Mouse (Mus musculus) G1E (cell line): ENCODE measurements around the gene Glipr1l1. TPM values are rescaled to one million over a fixed set of nuclear protein-coding genes. Genes with fewer than 3 reads are reported as not detected.
"Not testable (repeated sequence)": the region's sequence is repeated elsewhere in the genome, so short reads cannot be mapped to it uniquely, and the experiment has no call there.

Experiments
- ATAC-seq: 2 replicates; pipeline ENCODE4 v1.8.0; 2016; ENCODE audit warnings: mild to moderate bottlenecking; ENCODE audit not compliant: insufficient number of reproducible peaks, poor library complexity, low FRiP score, severe bottlenecking; ENCODE audit errors: extremely low read depth
- DNase-seq: peaks from one replicate; pipeline ENCODE4 v3.0.0; 2012; ENCODE audit warnings: low spot score
- H3K27me3 ChIP-seq: 2 replicates; pipeline ENCODE4 v1.6.1; 2012; ENCODE audit warnings: mild to moderate bottlenecking, low read length, inconsistent platforms; ENCODE audit not compliant: insufficient read depth
- H3K36me3 ChIP-seq: replicated peaks from 2 replicates; pipeline ENCODE3; 2012; ENCODE audit warnings: mild to moderate bottlenecking, inconsistent platforms
- H3K4me1 ChIP-seq: 2 replicates; pipeline ENCODE4 v1.6.1; 2012; ENCODE audit warnings: low read depth, low read length, inconsistent platforms, mixed read lengths; ENCODE audit not compliant: insufficient read depth
- H3K4me3 ChIP-seq: 2 replicates; pipeline ENCODE4 v1.5.1; 2012; ENCODE audit warnings: low read depth, mild to moderate bottlenecking, inconsistent platforms, low read length, moderate library complexity, mixed read lengths
- H3K9me3 ChIP-seq: replicated peaks from 2 replicates; pipeline ENCODE4 v1.6.1; 2012; ENCODE audit warnings: inconsistent platforms
- CTCF ChIP-seq: IDR thresholded peaks from 2 replicates; pipeline ENCODE4 v1.5.1; 2012; ENCODE audit warnings: low read depth, low read length, inconsistent platforms, mixed read lengths
- GATA1 ChIP-seq: IDR thresholded peaks from 2 replicates; pipeline ENCODE4 v1.6.1; 2012; ENCODE audit warnings: borderline replicate concordance, low read length, inconsistent platforms, mixed read lengths
- GATA2 ChIP-seq: IDR thresholded peaks from 2 replicates; pipeline ENCODE4 v1.6.1; 2012; ENCODE audit warnings: low read depth, low read length, inconsistent platforms, borderline replicate concordance
- POLR2AphosphoS5 ChIP-seq: IDR thresholded peaks from 2 replicates; pipeline ENCODE4 v1.6.1; 2012; ENCODE audit warnings: low read depth, low read length, inconsistent platforms; ENCODE audit not compliant: insufficient replicate concordance
- TAL1 ChIP-seq: conservative IDR thresholded peaks from 2 replicates; pipeline ENCODE4 v1.6.1; 2012; ENCODE audit warnings: low read depth, low read length, inconsistent platforms, mixed read lengths
- polyA plus RNA-seq: library from polyadenylated mRNA; stranded (reverse); fragments of >175 nt; gene quantifications from 2 replicates; pipeline ENCODE4 v1.2.3, GENCODE M21; 2012
- total RNA-seq, 2 experiments: library from RNA; stranded (forward) in 1 of 2; stranded (reverse) in 1 of 2; fragments of 200-1000 nt in 1 of 2; fragments of >200 nt in 1 of 2; fragmentation: Nextera tagmentation in 1 of 2; gene quantifications; 2 replicates each; pipeline ENCODE4 v1.2.3; 2014 to 2017

The Glipr1l1 gene
- total RNA-seq (2014; fragmentation: Nextera tagmentation) (not detected in 2 replicates), total RNA-seq (2017) (0.16 TPM in 1 of 2 replicates, not detected in the other), polyA plus RNA-seq (not detected in 2 replicates)

GRCm38 (mm10) chr10:112059702-112060582, at the start of gene Glipr1l1:
Gene Glipr1l1, plus strand, starts transcription at chr10:112060189.
- no peak for TF ChIP-seq GATA2
- no peak for TF ChIP-seq TAL1
- no peak for TF ChIP-seq CTCF
- TF ChIP-seq GATA1: no peak
- no peak for TF ChIP-seq POLR2AphosphoS5
- no peak within 1 kb of the TSS for H3K4me3 ChIP-seq
- H3K27me3 ChIP-seq: no peaks in the 10 kb centered on the region
- no peaks in the 10 kb centered on the region for H3K9me3 ChIP-seq
- no peaks in the 10 kb centered on the region for H3K36me3 ChIP-seq
- no peak for DNase-seq
- peak; percentile 57; the same call in 1 of the 2 replicates for ATAC-seq
- H3K4me1 ChIP-seq: no peaks in the 10 kb centered on the region

- no peaks in the 10 kb centered on the region for H3K9me3 ChIP-seq
- H3K36me3 ChIP-seq: no peaks in the 10 kb centered on the region
- ATAC-seq (peak; percentile 57), DNase-seq (no peak)
- H3K4me1 ChIP-seq: peaks cover 6% of the 10 kb centered on the region
- no peaks in the 10 kb centered on the region for H3K27me3 ChIP-seq
- no peak overlapping the region for H3K4me3 ChIP-seq
- no peak for TF ChIP-seq GATA2
- no peak for TF ChIP-seq GATA1
- no peak for TF ChIP-seq TAL1
- TF ChIP-seq POLR2AphosphoS5: no peak
- no peak for TF ChIP-seq CTCF
These were observed 36.4 kb upstream of the Glipr1l1 start for GRCm38 (mm10) chr10:112023585-112023984.

GRCm38 (mm10) chr10:112028689-112029088, 31.3 kb upstream of the Glipr1l1 start:
- ATAC-seq, H3K36me3 ChIP-seq, H3K4me1 ChIP-seq: not testable (repeated sequence)

GRCm38 (mm10) chr10:112043523-112043922, 16.5 kb upstream of the Glipr1l1 start:
- H3K27me3 ChIP-seq, H3K4me3 ChIP-seq, H3K4me1 ChIP-seq, H3K36me3 ChIP-seq, H3K9me3 ChIP-seq, ATAC-seq, DNase-seq: not testable (repeated sequence)

More at GRCm38 (mm10) chr10:112028689-112029088, 31.3 kb upstream of the Glipr1l1 start:
- H3K9me3 ChIP-seq, DNase-seq, H3K27me3 ChIP-seq, H3K4me3 ChIP-seq: not testable (repeated sequence)

GRCm38 (mm10) chr10:112044283-112044682, 15.7 kb upstream of the Glipr1l1 start:
- H3K4me1 ChIP-seq, ATAC-seq, H3K27me3 ChIP-seq, H3K4me3 ChIP-seq, H3K36me3 ChIP-seq, H3K9me3 ChIP-seq, DNase-seq: not testable (repeated sequence)

GRCm38 (mm10) chr10:112051220-112051619, 8.8 kb upstream of the Glipr1l1 start:
- TF ChIP-seq POLR2AphosphoS5 (no peak), TAL1 (no peak)
- Histone ChIP-seq H3K4me1 (no peaks in the 10 kb centered on the region), H3K36me3 (no peaks in the 10 kb centered on the region), H3K27me3 (no peaks in the 10 kb centered on the region), H3K4me3 (no peak overlapping the region), H3K9me3 (no peaks in the 10 kb centered on the region)
- DNase-seq (no peak), ATAC-seq (no peak)

- H3K4me1 ChIP-seq, ATAC-seq, H3K9me3 ChIP-seq, H3K27me3 ChIP-seq, DNase-seq, H3K36me3 ChIP-seq, H3K4me3 ChIP-seq: not testable (repeated sequence)
These were observed 8.0 kb upstream of the Glipr1l1 start for GRCm38 (mm10) chr10:112051956-112052355.

- H3K4me1 ChIP-seq, H3K27me3 ChIP-seq, H3K36me3 ChIP-seq, ATAC-seq, H3K4me3 ChIP-seq, H3K9me3 ChIP-seq, DNase-seq: not testable (repeated sequence)
These were observed 570 bp downstream of the Glipr1l1 start for GRCm38 (mm10) chr10:112060583-112060934.
